12 mouse cellular contexts compared by ENCODE assay signal in genomic region chr2:26602631-26603030, GRCm38 (mm10). TPM values are rescaled to one million over a fixed set of nuclear protein-coding genes. Genes with fewer than 3 reads are reported as not detected.
DNase-seq lines count a peak whose midpoint lies in the region; ATAC-seq lines count a peak whose summit lies in the region.
"Had no signal": no experiment of that assay in that cellular context is flagged by ENCODE, and none has a peak within 500 bp of the region (broad histone marks: within the 10 kb centered on the region; RNA-seq: fewer than 3 reads in every experiment).

No protein-coding gene starts in this region.

- H3K9me3 ChIP-seq in hindbrain, embryonic 13.5 days, result no peaks in the 10 kb centered on the region
- H3K9me3 ChIP-seq in hindbrain, embryonic 11.5 days (ENCODE audit: control insufficient read depth, low read length), result no peaks in the 10 kb centered on the region
- no peaks in the 10 kb centered on the region for H3K9me3 ChIP-seq in embryonic facial prominence, embryonic 13.5 days
- H3K9me3 ChIP-seq in liver, embryonic 13.5 days (replicated peaks), result no peaks in the 10 kb centered on the region
- H3K9me3 ChIP-seq: forebrain, embryonic 15.5 days; G1E; hindbrain, embryonic 12.5 days had no signal

- 80% methylated on average over 5 of the region's 5 CpGs for WGBS in hindbrain, embryonic 13.5 days
- WGBS in hindbrain, embryonic 11.5 days, result 87% methylated on average over 5 of the region's 5 CpGs
- 87% methylated on average over 5 of the region's 5 CpGs for WGBS in embryonic facial prominence, embryonic 13.5 days
- 66% methylated on average over 5 of the region's 5 CpGs for WGBS in liver, embryonic 13.5 days (ENCODE audit: insufficient replicate concordance)

- no peak for ATAC-seq in hindbrain, embryonic 13.5 days (ENCODE audit: low FRiP score)
- ATAC-seq in hindbrain, embryonic 11.5 days (ENCODE audit: low FRiP score), result no peak
- no peak for ATAC-seq in embryonic facial prominence, embryonic 13.5 days (ENCODE audit: insufficient number of reproducible peaks, insufficient read depth, low FRiP score, low TSS enrichment, low read depth)
- ATAC-seq in liver, embryonic 13.5 days (ENCODE audit: low read depth), result no peak
- ATAC-seq: forebrain, embryonic 15.5 days had no signal

- H3K27ac ChIP-seq in hindbrain, embryonic 13.5 days, result no peak overlapping the region
- H3K27ac ChIP-seq in hindbrain, embryonic 11.5 days (ENCODE audit: low read depth, low read length), result no peak overlapping the region
- H3K27ac ChIP-seq in embryonic facial prominence, embryonic 13.5 days, result no peak overlapping the region
- peak overlapping the region; percentile 69; the same call in 1 of the 2 replicates for H3K27ac ChIP-seq in liver, embryonic 13.5 days
- H3K27ac ChIP-seq: forebrain, embryonic 15.5 days; hindbrain, embryonic 12.5 days had no signal

- H3K36me3 ChIP-seq in hindbrain, embryonic 13.5 days, result no peaks in the 10 kb centered on the region
- H3K36me3 ChIP-seq in hindbrain, embryonic 11.5 days (ENCODE audit: control insufficient read depth, insufficient read depth, low read length), result no peaks in the 10 kb centered on the region
- H3K36me3 ChIP-seq in embryonic facial prominence, embryonic 13.5 days, result no peaks in the 10 kb centered on the region
- no peaks in the 10 kb centered on the region for H3K36me3 ChIP-seq in liver, embryonic 13.5 days
- H3K36me3 ChIP-seq: forebrain, embryonic 15.5 days; G1E; hindbrain, embryonic 12.5 days had no signal

- 0 out of 2 replicates have a peak overlapping the region, but pooled peaks have one; percentile 54 for H3K4me3 ChIP-seq in hindbrain, embryonic 13.5 days
- H3K4me3 ChIP-seq in hindbrain, embryonic 11.5 days (ENCODE audit: low read depth, low read length), result no peak overlapping the region
- peak overlapping the region; percentile 69 for H3K4me3 ChIP-seq in embryonic facial prominence, embryonic 13.5 days
- H3K4me3 ChIP-seq in liver, embryonic 13.5 days (replicated peaks), result peak overlapping the region; percentile 66

- H3K27me3 ChIP-seq in hindbrain, embryonic 13.5 days, result peaks cover 57% of the 10 kb centered on the region
- peaks cover 25% of the 10 kb centered on the region for H3K27me3 ChIP-seq in hindbrain, embryonic 11.5 days (ENCODE audit: control insufficient read depth, insufficient read depth, low read length)
- H3K27me3 ChIP-seq in embryonic facial prominence, embryonic 13.5 days, result no peaks in the 10 kb centered on the region; the same call in 1 of the 2 replicates
- H3K27me3 ChIP-seq in liver, embryonic 13.5 days, result peaks cover 32% of the 10 kb centered on the region

- H3K9ac ChIP-seq in hindbrain, embryonic 13.5 days, result no peak overlapping the region
- H3K9ac ChIP-seq in hindbrain, embryonic 11.5 days (ENCODE audit: low read depth, low read length), result no peak overlapping the region
- H3K9ac ChIP-seq in embryonic facial prominence, embryonic 13.5 days, result peak overlapping the region; percentile 85
- H3K9ac ChIP-seq in liver, embryonic 13.5 days, result peak overlapping the region; percentile 70

- no peak for DNase-seq in hindbrain, embryonic 11.5 days (ENCODE audit: low spot score)
- peak; percentile 25 for DNase-seq in adipocyte (ENCODE audit: low spot score)
- DNase-seq in liver, embryonic 13.5 days, result no peak
- no peak for DNase-seq in frontal cortex, postnatal 36 days (ENCODE audit: low spot score in 2 of 2)
- no peak for DNase-seq in cerebellum, postnatal 4 days (ENCODE audit: low spot score in 2 of 2)
- DNase-seq: cerebellum, postnatal 14 days; layer of hippocampus, postnatal 36 days had no signal

- peaks cover 27% of the 10 kb centered on the region for H3K4me1 ChIP-seq in hindbrain, embryonic 13.5 days (replicated peaks)
- peaks cover 3% of the 10 kb centered on the region; the same call in 1 of the 2 replicates for H3K4me1 ChIP-seq in hindbrain, embryonic 11.5 days (replicated peaks; ENCODE audit: control insufficient read depth, insufficient read depth, low read length)
- H3K4me1 ChIP-seq in embryonic facial prominence, embryonic 13.5 days, result peaks cover 34% of the 10 kb centered on the region
- peaks cover 75% of the 10 kb centered on the region for H3K4me1 ChIP-seq in liver, embryonic 13.5 days (replicated peaks)

- no peak overlapping the region for H3K4me2 ChIP-seq in hindbrain, embryonic 13.5 days
- H3K4me2 ChIP-seq in hindbrain, embryonic 11.5 days (replicated peaks; ENCODE audit: low read depth, low read length), result no peak overlapping the region
- peak overlapping the region; percentile 85 for H3K4me2 ChIP-seq in embryonic facial prominence, embryonic 13.5 days
- H3K4me2 ChIP-seq in liver, embryonic 13.5 days, result peak overlapping the region; percentile 83

RNA-seq across cellular contexts. Expression of gene Agpat2, which starts 1.6 kb away (rescaled TPM):
- 6.8 and 7.0 TPM in 2 replicates for polyA plus RNA-seq in hindbrain, embryonic 13.5 days (2015; fragmentation: Nextera tagmentation; extraction: Ambion mirVana)
- polyA plus RNA-seq in hindbrain, embryonic 11.5 days (2014; fragmentation: Nextera tagmentation; extraction: Ambion mirVana), result 7.3 and 7.5 TPM in 2 replicates
- polyA plus RNA-seq in embryonic facial prominence, embryonic 13.5 days (2015; fragmentation: Nextera tagmentation; extraction: Ambion mirVana), result 23.4 and 25.2 TPM in 2 replicates
- polyA plus RNA-seq in liver, embryonic 13.5 days (2015; fragmentation: Nextera tagmentation; extraction: Ambion mirVana), result 30.9 and 32.7 TPM in 2 replicates

RNA-seq across cellular contexts. Expression of gene Gm20532, which starts 16.2 kb away (rescaled TPM):
- not detected in 2 replicates for polyA plus RNA-seq in hindbrain, embryonic 13.5 days (2015; fragmentation: Nextera tagmentation; extraction: Ambion mirVana)
- polyA plus RNA-seq in hindbrain, embryonic 11.5 days (2014; fragmentation: Nextera tagmentation; extraction: Ambion mirVana), result not detected in 2 replicates
- not detected in 2 replicates for polyA plus RNA-seq in embryonic facial prominence, embryonic 13.5 days (2015; fragmentation: Nextera tagmentation; extraction: Ambion mirVana)
- polyA plus RNA-seq in liver, embryonic 13.5 days (2015; fragmentation: Nextera tagmentation; extraction: Ambion mirVana), result not detected in 2 replicates
- polyA plus RNA-seq: forebrain, embryonic 15.5 days; G1E; hindbrain, embryonic 12.5 days had no signal

RNA-seq across cellular contexts. Expression of gene Egfl7, which starts 22.8 kb away (rescaled TPM):
- polyA plus RNA-seq in hindbrain, embryonic 13.5 days (2015; fragmentation: Nextera tagmentation; extraction: Ambion mirVana), result 72.2 and 78.9 TPM in 2 replicates
- 62.7 and 65.2 TPM in 2 replicates for polyA plus RNA-seq in hindbrain, embryonic 11.5 days (2014; fragmentation: Nextera tagmentation; extraction: Ambion mirVana)
- polyA plus RNA-seq in embryonic facial prominence, embryonic 13.5 days (2015; fragmentation: Nextera tagmentation; extraction: Ambion mirVana), result 88.5 and 92.7 TPM in 2 replicates
- 69.4 and 79.4 TPM in 2 replicates for polyA plus RNA-seq in liver, embryonic 13.5 days (2015; fragmentation: Nextera tagmentation; extraction: Ambion mirVana)

RNA-seq across cellular contexts. Expression of gene Fam69b, which starts 25.6 kb away (rescaled TPM):
- polyA plus RNA-seq in hindbrain, embryonic 13.5 days (2015; fragmentation: Nextera tagmentation; extraction: Ambion mirVana), result 109 and 117 TPM in 2 replicates
- polyA plus RNA-seq in hindbrain, embryonic 11.5 days (2014; fragmentation: Nextera tagmentation; extraction: Ambion mirVana), result 38.4 and 45.5 TPM in 2 replicates
- 65.6 and 66.6 TPM in 2 replicates for polyA plus RNA-seq in embryonic facial prominence, embryonic 13.5 days (2015; fragmentation: Nextera tagmentation; extraction: Ambion mirVana)
- polyA plus RNA-seq in liver, embryonic 13.5 days (2015; fragmentation: Nextera tagmentation; extraction: Ambion mirVana), result 2.1 and 2.3 TPM in 2 replicates
- polyA plus RNA-seq: G1E had no signal

Comparison
In these comparisons a context has a peak if more than half of its experiments do, and no peak if none do; other contexts are left out.
1. H3K4me2 ChIP-seq: peak in embryonic facial prominence, embryonic 13.5 days (single experiment) and liver, embryonic 13.5 days (single experiment); none in hindbrain, embryonic 13.5 days (single experiment) and hindbrain, embryonic 11.5 days (single experiment).
2. H3K9ac ChIP-seq: peak in embryonic facial prominence, embryonic 13.5 days (single experiment) and liver, embryonic 13.5 days (single experiment); none in hindbrain, embryonic 13.5 days (single experiment) and hindbrain, embryonic 11.5 days (single experiment).